Mouse (Mus musculus): ENCODE data around the gene Map6. TPM values are rescaled to one million over a fixed set of nuclear protein-coding genes. Genes with fewer than 3 reads are reported as not detected.

The Map6 gene
- 1 to 10 TPM; 3.0 to 4.3 TPM for total RNA-seq (2021)
- long read RNA-seq, experiment 1, full-length matches to known transcripts: 4 of 4 reads
- long read RNA-seq, experiment 1, partial matches to known transcripts: 0 of 4 reads
- long read RNA-seq, experiment 1, other reads (novel, unspliced or antisense): 0 of 4 reads
- long read RNA-seq, experiment 2, full-length matches to known transcripts: 7 of 7 reads
- long read RNA-seq, experiment 2, partial matches to known transcripts: 0 of 7 reads
- long read RNA-seq, experiment 2, other reads (novel, unspliced or antisense): 0 of 7 reads

DNA sequence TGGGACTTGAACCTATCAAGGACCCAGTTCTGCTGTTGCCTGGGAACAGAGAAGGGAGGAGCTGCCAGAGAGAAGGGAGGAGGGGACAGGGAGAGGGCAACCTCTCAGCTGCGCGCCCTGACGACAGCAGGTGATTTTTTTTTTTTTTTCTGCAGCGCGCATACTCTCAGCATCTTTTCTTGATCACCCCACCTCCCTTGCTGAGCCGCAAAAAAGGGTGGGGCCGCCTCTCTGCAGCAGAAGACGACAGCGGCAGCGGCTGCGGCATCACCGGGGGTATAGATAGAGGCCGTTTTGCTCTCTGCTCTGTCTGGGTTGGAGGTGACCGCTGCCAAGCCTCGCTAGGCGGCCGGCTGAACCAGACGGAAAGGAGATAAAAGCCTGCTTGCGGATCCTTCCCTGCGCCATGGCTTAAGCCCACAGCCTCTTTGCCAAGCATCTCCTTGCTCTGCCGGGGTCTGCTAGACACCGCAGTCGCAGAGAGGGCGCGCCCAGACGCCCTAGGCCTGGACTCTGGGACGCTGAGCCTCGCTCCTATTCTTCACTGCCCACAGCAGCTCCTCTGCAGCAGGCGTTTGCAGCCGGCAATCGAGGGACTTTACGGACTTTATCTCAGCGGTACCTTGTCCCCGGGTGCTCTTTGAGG lies at the start of gene Map6:
Gene Map6, plus strand, starts transcription at position 197 of the 646 bp plus-strand sequence.
- intact Hi-C loops (cut with DNase I): no loop called here
- no peak for DNase-seq

DNA sequence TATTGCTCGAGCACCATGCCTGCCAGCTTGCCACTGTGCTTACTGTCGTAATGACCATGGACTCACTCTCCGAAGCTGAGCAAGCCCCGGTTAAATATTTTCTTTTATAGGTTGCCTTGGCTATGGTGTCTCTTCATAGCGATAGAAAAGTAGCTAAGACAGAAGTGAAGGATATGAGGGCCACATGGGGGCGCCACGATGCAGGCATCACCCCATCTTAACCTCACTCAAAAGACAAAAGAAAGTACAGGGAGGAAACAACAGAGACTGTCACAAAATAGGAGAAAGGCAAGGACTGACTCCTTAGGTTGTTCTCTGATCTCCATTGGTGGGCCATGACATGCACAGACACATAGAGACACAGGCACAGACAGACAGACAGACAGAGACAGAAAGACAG lies 43.0 kb upstream of the Map6 start:
- no peak for DNase-seq
- intact Hi-C loops (cut with DNase I): no loop called here

DNA sequence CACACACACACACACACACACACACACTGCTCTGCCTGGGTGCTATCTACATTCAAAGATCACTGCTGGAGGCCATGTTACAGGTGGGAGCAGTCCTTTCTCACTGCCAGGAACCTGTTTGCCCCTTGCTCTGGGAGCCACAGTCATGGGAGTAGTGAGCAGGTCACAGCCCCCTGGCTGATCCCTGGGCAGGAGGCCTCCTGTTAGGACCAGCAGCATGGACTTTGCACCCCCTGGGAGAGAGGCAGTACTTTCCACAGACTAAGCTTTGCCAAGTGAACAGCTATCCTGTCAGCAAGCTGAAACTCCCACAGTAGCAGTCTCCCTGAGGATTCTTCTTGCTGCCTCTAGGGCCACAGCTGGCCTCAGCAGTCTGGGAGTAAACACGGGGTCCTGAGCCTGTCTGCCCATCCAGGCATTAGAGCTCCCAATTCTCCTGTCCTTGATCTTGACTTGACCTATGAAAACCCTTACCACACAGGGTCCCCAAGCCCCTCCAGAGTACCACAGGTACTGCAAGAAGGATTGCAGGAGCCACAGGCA lies 42.5 kb upstream of the Map6 start:
- intact Hi-C loops (cut with DNase I): no loop called here
- DNase-seq: no peak

DNA sequence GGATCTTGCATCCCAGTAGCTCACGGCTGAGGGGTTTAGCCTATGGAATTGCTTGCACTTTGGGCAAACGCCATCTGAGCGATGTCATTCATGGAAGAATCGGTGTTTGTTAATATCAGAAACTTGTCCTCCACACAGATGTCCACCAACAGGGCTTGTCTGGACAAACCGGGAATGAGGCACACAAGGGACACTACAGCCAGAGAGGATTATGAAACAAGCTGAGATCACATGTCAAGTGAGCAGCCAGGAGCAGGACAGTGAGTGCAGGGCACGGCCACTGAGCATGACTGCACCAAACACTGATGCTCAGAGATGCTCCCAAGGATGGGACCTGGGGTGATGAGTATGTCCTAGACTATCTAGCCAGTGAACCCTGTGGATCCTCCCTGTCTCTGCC lies 41.8 kb upstream of the Map6 start:
- intact Hi-C loops (cut with DNase I): no loop called here
- no peak for DNase-seq

DNA sequence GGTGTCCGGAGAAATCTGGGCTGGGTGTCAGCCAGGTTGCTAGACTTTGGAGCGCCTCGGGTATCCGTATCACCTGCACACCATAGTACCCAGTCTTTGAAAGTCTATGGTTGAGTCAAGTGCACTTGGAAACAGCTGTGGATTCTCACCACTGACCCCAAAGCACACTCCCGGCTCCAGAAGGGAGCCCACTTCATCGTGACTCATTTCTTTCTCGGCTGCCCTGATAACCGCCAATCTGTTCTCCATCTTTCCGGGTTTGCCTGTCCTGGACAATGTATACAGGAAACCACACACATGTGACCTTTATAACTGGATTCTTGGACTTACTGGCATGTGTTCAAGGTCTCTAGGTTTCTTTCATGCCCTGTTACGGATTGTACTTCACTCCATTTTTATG lies 40.6 kb upstream of the Map6 start:
- no peak for DNase-seq
- intact Hi-C loops (cut with DNase I): no loop called here

DNA sequence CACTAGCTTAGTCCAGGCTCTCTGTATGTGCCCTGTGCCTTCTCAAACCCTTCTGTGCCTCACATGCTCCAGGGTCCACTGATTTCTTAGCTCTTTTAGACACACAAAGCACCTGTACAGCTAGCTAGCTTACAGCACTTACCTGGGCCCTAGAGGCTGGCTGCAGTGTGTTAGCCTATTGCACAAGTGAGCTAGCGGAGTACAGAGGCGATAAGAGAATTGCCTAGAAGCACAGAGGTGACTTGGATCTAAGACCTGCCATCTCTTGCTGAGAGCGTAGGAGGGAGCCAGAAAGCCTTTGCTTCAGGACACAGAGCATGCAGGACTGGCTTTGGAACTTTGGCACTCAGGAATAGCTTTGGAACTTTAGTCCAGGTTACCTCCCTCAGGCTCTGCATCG lies 40.0 kb upstream of the Map6 start:
- intact Hi-C loops (cut with DNase I): no loop called here
- DNase-seq: no peak

DNA sequence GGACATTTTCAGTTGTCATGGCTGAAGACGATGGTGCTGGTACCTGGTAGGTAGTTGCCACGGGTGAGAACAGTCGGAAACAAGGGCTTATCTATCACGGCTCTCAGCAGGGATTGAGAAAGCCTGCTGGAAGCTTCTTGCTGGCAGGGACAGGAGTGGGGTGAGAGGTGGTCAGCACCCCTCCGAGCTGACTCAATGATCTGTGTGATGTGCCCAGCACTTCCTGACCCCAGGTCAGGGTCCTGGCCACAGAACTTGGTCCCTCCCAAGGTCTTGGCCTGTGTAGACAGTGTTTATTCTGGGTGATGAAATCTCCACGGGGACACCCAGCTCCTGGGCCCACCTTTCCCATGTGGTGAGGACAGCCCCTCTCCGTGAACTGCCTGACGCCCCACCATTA lies 38.4 kb upstream of the Map6 start:
- DNase-seq: no peak
- intact Hi-C loops (cut with DNase I): loop anchor here (2.0 kb wide), 1 partner anchor 78 kb away; no protein-coding TSS in a partner anchor

DNA sequence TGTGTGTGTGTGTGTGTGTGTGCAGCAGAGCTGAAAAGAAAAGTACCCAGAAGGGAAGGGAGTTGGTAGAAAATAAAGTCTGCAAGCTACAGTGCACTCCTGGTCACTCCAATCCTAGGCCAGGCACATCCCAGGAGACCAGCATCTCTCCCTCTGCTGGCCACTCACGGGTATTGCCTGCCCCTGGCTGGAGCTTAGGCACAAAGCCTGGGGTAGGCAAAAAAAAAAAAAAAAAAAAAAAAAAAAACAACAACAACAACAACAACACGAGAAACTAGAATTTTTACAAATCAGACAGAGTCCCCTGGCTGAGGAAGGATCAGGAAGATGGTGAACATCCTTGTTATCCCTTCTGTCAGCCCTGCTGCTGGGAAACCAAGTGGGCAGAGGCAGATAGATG lies 37.8 kb upstream of the Map6 start:
- intact Hi-C loops (cut with DNase I): loop anchor here (2.0 kb wide), 1 partner anchor 79 kb away; no protein-coding TSS in a partner anchor
- peak; percentile 48 to 66 for DNase-seq

DNA sequence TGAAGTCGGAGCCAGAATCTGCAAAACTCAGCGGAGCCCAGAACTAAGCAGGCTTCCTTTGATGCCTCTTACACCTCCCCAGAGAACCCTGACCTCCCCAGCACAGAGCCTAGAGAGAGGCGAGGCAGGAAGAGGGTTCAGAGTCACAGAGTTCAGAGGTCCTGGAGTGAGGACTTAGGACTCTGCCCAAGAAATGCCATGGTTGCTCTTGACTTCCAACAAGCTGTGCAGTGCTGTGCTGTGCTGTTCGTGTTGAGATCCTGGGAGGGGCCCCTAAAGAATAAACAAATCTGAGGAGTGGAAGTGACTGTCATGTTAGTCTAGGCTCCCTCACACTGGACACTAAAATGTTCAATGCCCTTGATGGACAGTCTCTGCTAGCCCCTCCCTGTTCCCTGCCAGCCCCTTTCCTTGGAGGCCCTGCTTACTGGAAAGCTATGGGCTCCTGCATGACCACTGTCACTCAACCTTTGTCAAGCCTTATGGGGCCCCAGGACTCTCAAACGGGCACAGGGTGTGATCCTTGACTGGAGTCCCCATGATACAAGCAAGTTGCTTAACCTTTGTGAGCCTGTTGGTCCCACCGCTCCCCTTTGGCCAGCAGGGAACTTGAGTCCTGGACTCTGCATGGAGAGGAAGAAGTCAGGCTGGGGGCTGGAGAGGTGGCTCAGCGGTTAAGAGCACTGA lies 37.0 kb upstream of the Map6 start:
- intact Hi-C loops (cut with DNase I): no loop called here
- no peak for DNase-seq

DNA sequence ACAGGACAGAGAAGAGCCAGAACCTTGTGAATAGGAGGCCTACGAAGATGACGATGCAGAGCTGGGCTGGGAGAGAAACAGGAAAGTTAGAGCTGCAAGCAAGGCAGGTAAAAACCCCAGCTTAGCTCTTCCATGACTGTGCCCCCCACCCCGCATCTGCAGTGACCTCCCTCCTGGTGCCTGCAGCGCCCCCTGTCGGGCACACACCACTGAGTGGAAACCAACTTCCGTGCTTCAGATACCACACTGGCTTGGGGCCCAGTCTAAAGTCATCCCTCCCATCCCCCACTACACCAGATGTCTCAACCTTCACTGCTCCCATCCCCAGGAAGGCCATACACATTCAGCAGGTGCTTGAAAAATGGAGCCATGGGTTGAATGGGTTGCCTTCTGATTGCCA lies 34.7 kb upstream of the Map6 start:
- intact Hi-C loops (cut with DNase I): no loop called here

DNA sequence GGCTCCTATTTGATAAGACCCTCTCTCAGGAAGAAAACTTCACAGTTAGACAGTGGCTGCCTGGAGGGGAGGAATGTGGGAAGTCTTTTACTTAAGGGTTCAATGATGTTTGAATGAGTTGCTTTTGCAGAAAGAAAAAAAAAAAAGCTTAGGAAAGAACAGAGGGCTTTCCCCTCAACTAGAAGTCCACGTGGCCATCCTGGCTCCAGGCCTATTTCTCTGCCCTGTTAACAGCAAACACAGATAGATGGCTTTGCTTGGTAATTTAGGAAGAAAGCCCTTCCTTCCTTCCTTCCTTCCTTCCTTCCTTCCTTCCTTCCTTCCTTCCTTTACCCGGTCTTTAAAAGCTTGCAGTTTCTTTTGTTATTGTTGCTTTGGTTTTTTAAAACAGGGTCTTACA lies 32.3 kb upstream of the Map6 start:
- DNase-seq: no peak
- intact Hi-C loops (cut with DNase I): no loop called here

More for the DNA sequence above, 34.7 kb upstream of the Map6 start:
- DNase-seq: no peak

DNA sequence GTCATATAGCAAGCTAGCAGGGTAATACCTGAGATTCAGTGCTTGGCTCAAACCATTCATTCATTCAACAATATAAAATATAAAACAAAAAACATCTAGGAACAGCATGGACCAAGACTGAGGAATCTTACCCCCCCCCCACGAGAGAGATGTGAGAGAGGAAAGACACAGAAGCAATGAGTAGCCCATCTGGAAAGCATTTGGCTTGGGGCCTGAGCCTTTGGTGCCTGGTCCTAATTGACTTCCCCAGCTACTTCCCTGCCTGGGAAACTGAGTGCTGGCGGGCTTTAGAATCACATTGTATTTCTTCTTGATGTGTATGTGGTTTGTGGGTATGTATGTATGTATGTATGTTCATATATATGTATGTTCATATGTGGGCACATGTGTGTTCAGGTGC lies 31.6 kb upstream of the Map6 start:
- intact Hi-C loops (cut with DNase I): no loop called here

DNA sequence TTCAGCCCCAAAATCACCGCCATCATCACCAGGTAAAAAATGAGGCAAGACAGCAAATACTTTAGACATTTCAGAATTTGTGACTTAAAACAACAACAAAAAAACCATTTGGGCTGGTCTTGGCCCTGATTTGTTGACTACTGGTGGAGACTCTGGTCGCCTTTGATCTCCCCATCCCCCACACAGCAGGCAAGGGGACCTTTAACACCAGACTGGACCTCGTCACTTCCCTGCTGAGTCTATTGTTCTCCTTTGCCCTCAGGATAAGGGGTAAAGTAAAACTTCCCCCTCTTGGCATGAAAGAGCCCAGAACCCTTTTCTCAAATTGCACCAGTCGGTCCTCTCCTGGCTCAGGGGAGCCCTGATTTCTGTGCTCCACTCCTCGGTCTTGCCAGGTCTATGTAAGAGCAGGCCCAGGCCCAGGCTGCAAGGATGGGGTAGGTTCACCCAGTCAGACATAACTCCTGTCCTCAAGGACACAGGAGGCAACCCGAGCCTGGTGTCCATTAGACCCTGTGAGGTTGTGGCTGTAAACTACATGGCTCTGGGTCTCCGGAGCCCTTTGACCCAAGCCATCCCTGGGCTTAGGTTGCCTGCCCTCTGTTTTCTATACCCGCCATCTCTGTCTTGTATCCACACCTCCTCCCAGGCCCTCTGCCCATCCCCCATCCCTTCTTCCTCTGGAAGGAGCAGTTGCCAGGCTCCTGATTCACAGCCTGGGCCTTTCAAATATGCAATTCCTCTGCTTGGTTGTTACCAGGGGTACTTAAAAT lies 30.2 kb upstream of the Map6 start:
- intact Hi-C loops (cut with DNase I): no loop called here

More for the DNA sequence above, 31.6 kb upstream of the Map6 start:
- no peak for DNase-seq

DNA sequence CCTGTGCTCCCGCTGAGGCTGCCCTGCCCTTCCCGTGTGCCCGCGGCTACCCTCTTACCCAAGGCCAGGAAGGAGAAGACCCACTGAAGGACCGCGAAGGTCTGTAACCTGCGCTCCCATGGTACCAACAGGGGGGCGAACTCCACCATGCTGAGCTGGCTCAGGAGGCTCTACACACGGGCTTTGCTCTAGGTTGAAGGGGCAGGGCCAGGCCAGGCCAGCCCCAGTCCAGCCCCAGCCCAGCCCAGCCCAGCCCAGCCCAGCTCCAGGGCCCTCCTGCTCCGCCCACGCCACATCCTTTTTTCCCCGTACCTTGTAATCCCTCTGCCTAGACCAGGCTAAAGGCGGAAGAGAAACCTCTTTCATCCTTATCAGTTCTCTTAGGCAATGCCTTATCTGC lies 28.8 kb upstream of the Map6 start, which contains the start of gene Mogat2:
Gene Mogat2, minus strand, starts transcription at position 203 of the 400 bp plus-strand sequence.
- intact Hi-C loops (cut with DNase I): no loop called here
- no peak for DNase-seq

More for the DNA sequence above, 30.2 kb upstream of the Map6 start:
- no peak for DNase-seq

DNA sequence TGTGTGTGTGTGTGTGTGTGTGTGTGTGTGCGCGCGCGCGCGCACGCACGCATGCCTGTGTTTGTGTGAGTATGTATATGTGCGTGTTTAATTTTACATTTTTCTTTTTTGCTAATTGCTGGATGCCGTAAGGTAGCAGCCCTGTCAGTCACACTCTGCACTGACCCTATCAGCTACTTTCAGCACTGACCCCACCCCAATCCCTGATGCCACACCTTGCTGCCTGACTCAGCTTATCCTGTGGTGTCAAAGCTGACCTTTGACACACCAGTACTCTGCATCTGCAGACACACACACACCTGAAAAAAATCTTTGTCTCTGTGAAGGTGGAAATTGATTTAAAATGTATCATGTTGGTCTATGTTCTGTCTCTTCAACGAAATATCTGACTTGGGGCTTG lies 25.1 kb upstream of the Map6 start:
- intact Hi-C loops (cut with DNase I): no loop called here
- DNase-seq: no peak

DNA sequence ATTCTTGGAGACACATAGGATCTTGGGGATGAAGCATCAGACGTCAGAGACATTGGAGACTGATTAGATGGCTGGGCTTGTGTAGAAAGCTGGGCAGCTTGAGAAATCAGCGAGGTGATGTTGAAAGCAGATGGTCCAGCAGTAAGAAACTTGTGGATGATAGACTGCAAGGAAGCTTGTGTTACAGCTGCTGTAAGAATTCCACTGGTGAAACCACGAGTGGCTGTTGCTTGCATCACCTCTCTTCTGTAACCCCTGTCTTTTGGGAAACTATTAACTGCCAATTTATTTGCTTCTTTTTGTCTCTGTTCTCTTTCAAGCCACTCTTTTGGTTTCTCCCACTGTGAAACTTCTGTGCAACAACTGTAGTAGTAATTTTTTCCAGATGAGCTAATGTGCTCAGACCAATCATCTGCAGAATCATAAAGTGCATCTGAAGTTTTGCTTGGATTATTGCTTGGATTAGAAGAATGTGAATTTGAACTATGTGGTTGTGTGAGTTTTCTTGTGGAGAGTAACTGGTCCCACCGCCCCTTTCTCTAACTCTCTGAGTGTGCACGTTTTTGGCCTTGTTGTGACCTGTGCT lies 19.0 kb upstream of the Map6 start:
- no peak for DNase-seq
- intact Hi-C loops (cut with DNase I): no loop called here

DNA sequence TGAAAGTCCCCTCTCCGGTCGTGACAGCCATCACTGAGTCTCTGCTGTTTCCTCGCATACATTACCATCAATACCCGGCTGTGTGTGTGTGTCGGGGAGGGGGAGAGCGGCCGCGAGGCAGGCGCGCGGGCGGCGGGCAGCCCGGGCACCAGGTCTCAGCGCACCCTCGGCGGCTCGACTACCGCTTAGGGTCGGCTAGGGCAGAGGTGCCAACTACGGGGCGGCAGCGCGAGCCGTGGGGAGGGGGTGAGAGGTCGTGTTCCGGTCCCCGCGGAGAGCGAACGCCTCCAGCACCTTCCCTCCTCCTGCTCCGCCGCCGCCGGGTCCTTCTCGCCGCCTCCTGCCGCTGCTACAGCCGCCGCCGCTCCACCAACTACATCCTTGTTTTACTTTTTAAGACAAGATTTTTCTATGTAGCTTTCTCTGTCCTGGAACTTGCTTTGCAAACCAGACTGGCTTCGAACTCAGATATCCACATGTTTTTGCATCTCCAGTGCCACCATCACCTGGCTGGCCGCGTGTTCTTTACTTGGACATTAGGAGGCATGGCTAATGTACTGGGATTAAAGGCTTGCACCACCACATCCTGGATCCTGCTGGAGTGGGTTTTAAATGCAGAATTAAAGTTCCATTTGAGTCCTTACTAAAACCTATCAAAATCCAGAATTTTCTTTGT lies 18.2 kb upstream of the Map6 start:
- intact Hi-C loops (cut with DNase I): no loop called here

DNA sequence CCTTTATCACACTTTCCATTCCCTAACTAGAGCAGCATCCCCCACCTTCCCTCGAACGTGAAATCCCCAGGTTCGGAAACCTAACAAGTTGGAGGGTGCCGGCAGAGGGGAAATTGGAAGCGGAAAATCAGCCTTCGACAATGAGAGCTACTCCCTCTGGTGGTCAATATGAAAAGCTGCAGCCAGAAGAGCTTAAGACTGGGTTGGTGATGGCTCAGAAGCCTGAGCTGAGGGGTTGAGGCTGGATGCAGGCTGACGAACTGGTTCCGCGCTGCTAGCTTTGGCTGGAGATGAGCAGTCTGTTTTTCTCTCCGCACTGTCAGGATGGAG lies 17.7 kb upstream of the Map6 start:
- intact Hi-C loops (cut with DNase I): no loop called here
- peak; percentile 27 to 62 for DNase-seq

More for the DNA sequence above, 18.2 kb upstream of the Map6 start:
- DNase-seq: no peak

DNA sequence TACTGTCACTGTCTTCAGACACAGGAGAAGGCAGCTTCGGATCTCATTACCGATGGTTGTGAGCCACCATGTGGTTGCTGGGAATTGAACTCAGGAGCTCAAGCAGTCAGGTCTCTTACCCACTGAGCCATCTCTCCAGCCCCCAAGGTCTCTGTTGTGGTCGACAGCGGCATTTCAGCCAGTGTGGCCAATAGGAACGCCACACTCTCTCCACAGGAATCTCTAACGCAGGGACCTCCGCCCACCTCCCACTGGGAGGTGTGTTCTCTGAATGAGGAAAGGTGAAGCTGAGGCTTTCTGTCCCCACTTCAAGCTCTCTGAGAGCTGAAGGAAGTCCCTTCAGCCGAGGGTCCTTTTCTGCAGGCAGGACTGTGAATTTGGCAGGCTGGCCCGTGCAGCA lies 16.9 kb upstream of the Map6 start:
- no peak for DNase-seq
- intact Hi-C loops (cut with DNase I): no loop called here

DNA sequence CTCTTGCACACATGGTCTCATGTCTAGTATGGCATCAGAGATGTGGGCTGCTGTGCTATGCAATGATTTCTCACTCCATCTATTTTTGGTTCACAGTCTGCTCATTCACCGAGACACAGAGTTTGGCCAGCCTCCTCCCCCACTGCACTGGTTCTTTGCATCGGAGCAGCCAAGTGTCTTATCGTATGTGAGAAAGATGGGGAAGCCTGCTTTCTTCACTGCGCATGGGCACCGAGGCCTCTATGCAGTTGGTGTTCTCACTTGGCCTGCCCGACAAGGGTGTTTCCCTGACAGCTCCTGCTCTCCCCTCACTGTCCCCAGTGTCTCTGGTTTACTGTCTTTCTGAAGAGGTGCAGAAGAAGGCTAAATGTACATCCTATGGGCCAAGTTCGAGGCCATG lies 12.2 kb upstream of the Map6 start:
- intact Hi-C loops (cut with DNase I): no loop called here
- no peak for DNase-seq
